ENCODE assay signal across 9 mouse cellular contexts in the genomic region with DNA sequence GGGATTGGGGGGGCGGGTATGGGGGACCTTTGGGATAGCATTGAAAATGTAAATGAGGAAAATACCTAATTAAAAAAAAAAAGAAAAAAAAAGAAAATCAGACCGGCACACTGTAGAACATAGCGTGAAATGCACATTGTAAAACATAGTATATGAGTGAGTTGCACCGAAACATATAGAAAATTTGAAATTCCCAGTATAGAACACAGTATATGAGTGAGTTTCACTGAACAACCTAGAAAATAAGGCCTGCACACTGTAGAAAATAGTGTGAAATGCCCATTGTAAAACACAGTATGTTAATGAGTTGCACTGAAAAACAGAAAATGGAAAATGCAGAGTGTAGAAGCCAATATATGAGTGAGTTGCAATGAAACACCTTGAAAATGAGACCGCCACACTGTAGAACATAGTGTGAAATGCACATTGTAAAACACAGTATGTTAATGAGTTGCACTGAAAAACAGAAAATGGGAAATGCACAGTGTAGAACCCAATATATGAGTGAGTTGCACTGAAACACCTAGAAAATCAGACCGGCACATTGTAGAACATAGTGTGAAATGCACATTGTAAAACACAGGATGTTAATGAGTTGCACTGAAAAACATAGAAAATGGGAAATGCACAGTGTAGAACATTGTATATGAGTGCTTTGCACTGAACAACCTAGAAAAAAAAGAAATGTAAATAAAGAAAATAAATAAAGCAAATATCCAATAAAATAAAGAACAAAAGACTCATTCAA. TPM values are rescaled to one million over a fixed set of nuclear protein-coding genes. Genes with fewer than 3 reads are reported as not detected.
DNase-seq lines count a peak whose midpoint lies in the region; ATAC-seq lines count a peak whose summit lies in the region.
"Had no signal": no experiment of that assay in that cellular context is flagged by ENCODE, and none has a peak within 500 bp of the region (broad histone marks: within the 10 kb centered on the region; RNA-seq: fewer than 3 reads in every experiment).

No protein-coding gene starts in this region.

- peak; percentile 1 to 21 for DNase-seq in left cerebral cortex, postnatal 25 days (ENCODE audit: low spot score in 2 of 2)
- DNase-seq in left cerebral cortex, adult 9 months (ENCODE audit: low spot score in 2 of 2), result no peak
- peak; percentile 99 for DNase-seq in adipocyte (ENCODE audit: low spot score)
- peak; percentile 95 for DNase-seq in fat pad, adult 2 months (ENCODE audit: extremely low read depth, low read depth, low spot score)
- DNase-seq in hindbrain, embryonic 11.5 days (ENCODE audit: low spot score), result peak; percentile 84
- DNase-seq in liver, result peak; percentile 3
- DNase-seq in neural tube, embryonic 10.5 days (ENCODE audit: extremely low spot score, low spot score), result peak; percentile 54
- DNase-seq in layer of hippocampus, adult 11-12 months (ENCODE audit: low spot score), result no peak

- peak; percentile 100 for ATAC-seq in hindbrain, embryonic 11.5 days (ENCODE audit: low FRiP score)

- no peaks in the 10 kb centered on the region for H3K4me1 ChIP-seq in hindbrain, embryonic 11.5 days (replicated peaks; ENCODE audit: control insufficient read depth, insufficient read depth, low read length)

- 50% methylated on average over 6 of the region's 6 CpGs for WGBS in hindbrain, embryonic 11.5 days

- intact Hi-C loops in left cerebral cortex, postnatal 25 days (cut with DNase I), result no loop called here

- no peaks in the 10 kb centered on the region for H3K36me3 ChIP-seq in hindbrain, embryonic 11.5 days (ENCODE audit: control insufficient read depth, insufficient read depth, low read length)

- H3K4me3 ChIP-seq in hindbrain, embryonic 11.5 days (ENCODE audit: low read depth, low read length), result no peak overlapping the region

- H3K4me2 ChIP-seq in hindbrain, embryonic 11.5 days (replicated peaks; ENCODE audit: low read depth, low read length), result no peak overlapping the region

- no peaks in the 10 kb centered on the region for H3K9me3 ChIP-seq in hindbrain, embryonic 11.5 days (ENCODE audit: control insufficient read depth, low read length)

- no peak overlapping the region for H3K27ac ChIP-seq in hindbrain, embryonic 11.5 days (ENCODE audit: low read depth, low read length)

- no peak overlapping the region for H3K9ac ChIP-seq in hindbrain, embryonic 11.5 days (ENCODE audit: low read depth, low read length)

- no peaks in the 10 kb centered on the region for H3K27me3 ChIP-seq in hindbrain, embryonic 11.5 days (ENCODE audit: control insufficient read depth, insufficient read depth, low read length)

RNA-seq across cellular contexts. Expression of a gene that starts 4.1 kb away (rescaled TPM):
- total RNA-seq in left cerebral cortex, postnatal 25 days (2021), result not detected
- not detected in 2 replicates for polyA plus RNA-seq in hindbrain, embryonic 11.5 days (2014; fragmentation: Nextera tagmentation; extraction: Ambion mirVana)
- polyA plus RNA-seq: cerebellum, adult 2 months had no signal

Comparison
In these comparisons a context has a peak if more than half of its experiments do, and no peak if none do; other contexts are left out.
1. DNase-seq: peak in left cerebral cortex, postnatal 25 days (2 of 2), adipocyte (single experiment), fat pad, adult 2 months (single experiment), hindbrain, embryonic 11.5 days (single experiment), liver (single experiment) and neural tube, embryonic 10.5 days (single experiment); none in left cerebral cortex, adult 9 months (0 of 2) and layer of hippocampus, adult 11-12 months (single experiment).